Mouse (Mus musculus) intestine, postnatal 0 days (tissue): ENCODE data around the gene Tgfb2. TPM values are rescaled to one million over a fixed set of nuclear protein-coding genes. Genes with fewer than 3 reads are reported as not detected.

ENCODE experiments used
- ATAC-seq: fragments of 200-750 bp; cut with Nextera tagmentation; 2 replicates; pipeline ENCODE4 v1.8.0; 2017; ENCODE audit warnings: mild to moderate bottlenecking, moderate TSS enrichment, moderate library complexity
- H3K27ac ChIP-seq: fragments of 300-500 bp; sonication (generic); 2 replicates; pipeline ENCODE4 v1.5.1; 2014; ENCODE audit warnings: mild to moderate bottlenecking, low read depth, low read length, moderate library complexity
- H3K27me3 ChIP-seq: fragments of 300-500 bp; sonication (generic); replicated peaks from 2 replicates; pipeline ENCODE4 v1.6.1; 2014; ENCODE audit warnings: low read length, mixed read lengths; ENCODE audit not compliant: control insufficient read depth, insufficient read depth
- H3K36me3 ChIP-seq: fragments of 300-500 bp; sonication (generic); 2 replicates; pipeline ENCODE4 v1.6.1; 2014; ENCODE audit warnings: mild to moderate bottlenecking, moderate library complexity; ENCODE audit not compliant: control insufficient read depth, insufficient read depth
- H3K4me1 ChIP-seq: fragments of 300-500 bp; sonication (generic); replicated peaks from 2 replicates; pipeline ENCODE4 v1.6.1; 2014; ENCODE audit warnings: antibody characterized with exemption, low read length, mixed read lengths; ENCODE audit not compliant: control insufficient read depth, insufficient read depth
- H3K4me2 ChIP-seq: fragments of 300-500 bp; sonication (generic); replicated peaks from 2 replicates; pipeline ENCODE4 v1.6.1; 2014; ENCODE audit warnings: low read depth, mild to moderate bottlenecking, moderate library complexity
- H3K4me3 ChIP-seq: fragments of 300-500 bp; sonication (generic); 2 replicates; pipeline ENCODE4 v1.5.1; 2014; ENCODE audit warnings: low read depth, low read length
- H3K9ac ChIP-seq: fragments of 300-500 bp; sonication (generic); 2 replicates; pipeline ENCODE4 v1.6.1; 2014; ENCODE audit warnings: mild to moderate bottlenecking, low read depth, low read length
- H3K9me3 ChIP-seq: fragments of 300-500 bp; sonication (generic); 2 replicates; pipeline ENCODE4 v1.6.1; 2016; ENCODE audit warnings: mixed run types; ENCODE audit not compliant: control insufficient read depth
- CTCF ChIP-seq: sonication (generic); IDR thresholded peaks from 2 replicates; pipeline ENCODE4 v1.5.1; 2016; ENCODE audit warnings: low read depth, mild to moderate bottlenecking, control low read depth, antibody characterized with exemption, moderate library complexity
- WGBS: fragments of 180-500 bp; shearing (Covaris S2); extraction: QIAGEN DNeasy Blood & Tissue Kit; methylation state at CpG from one replicate; pipeline ENCODE4 v1.1.7; 2014; 5-methylcytosine and 5-hydroxymethylcytosine counted together
- polyA plus RNA-seq: library from polyadenylated mRNA; unstranded; fragments of >200 nt; fragmentation: Nextera tagmentation; extraction: Ambion mirVana; gene quantifications from 2 replicates; pipeline ENCODE4 v1.2.1, GENCODE M21; 2015

Tgfb2 gene
- polyA plus RNA-seq, 1 experiment from 2014 or later = 7.1 TPM

GRCm38 (mm10) chr1:186676199-186676598 lies 29.6 kb downstream of the Tgfb2 start:
- no peak overlapping the region for H3K27ac ChIP-seq
- H3K9ac ChIP-seq = no peak overlapping the region
- WGBS = 75% methylated on average over 5 of the region's 5 CpGs
- H3K9me3 ChIP-seq = no peaks in the 10 kb centered on the region
- H3K4me3 ChIP-seq = no peak overlapping the region
- no peaks in the 10 kb centered on the region for H3K27me3 ChIP-seq
- no peak for ATAC-seq
- no peaks in the 10 kb centered on the region for H3K36me3 ChIP-seq
- H3K4me1 ChIP-seq = no peaks in the 10 kb centered on the region
- TF ChIP-seq CTCF = no peak
- no peak overlapping the region for H3K4me2 ChIP-seq

DNA sequence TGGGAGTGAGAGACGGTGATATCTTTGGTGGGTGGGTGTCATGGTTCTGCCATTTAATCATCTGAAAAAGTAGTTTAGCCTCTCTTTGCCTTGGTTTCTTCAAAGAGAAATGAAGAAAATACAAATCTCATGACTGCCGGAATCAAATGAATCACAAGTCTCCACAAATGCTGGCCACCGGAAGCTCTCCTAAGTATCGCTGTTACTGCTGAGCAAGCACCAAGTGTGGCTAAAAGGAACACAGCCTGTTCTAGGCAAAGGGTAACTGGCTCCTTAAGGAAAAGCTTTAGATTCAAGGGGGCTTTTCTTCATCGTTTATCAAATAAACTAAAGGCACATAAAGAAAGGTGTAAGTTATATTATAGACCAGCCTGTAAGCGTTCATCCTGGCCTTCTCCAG lies 30.5 kb downstream of the Tgfb2 start:
- 82% methylated on average over 6 of the region's 6 CpGs for WGBS
- H3K36me3 ChIP-seq = no peaks in the 10 kb centered on the region
- no peak for ATAC-seq
- H3K4me3 ChIP-seq = no peak overlapping the region
- H3K4me1 ChIP-seq = no peaks in the 10 kb centered on the region
- no peak for TF ChIP-seq CTCF
- H3K9me3 ChIP-seq = no peaks in the 10 kb centered on the region
- no peak overlapping the region for H3K27ac ChIP-seq
- no peak overlapping the region for H3K9ac ChIP-seq
- no peaks in the 10 kb centered on the region for H3K27me3 ChIP-seq
- no peak overlapping the region for H3K4me2 ChIP-seq

DNA sequence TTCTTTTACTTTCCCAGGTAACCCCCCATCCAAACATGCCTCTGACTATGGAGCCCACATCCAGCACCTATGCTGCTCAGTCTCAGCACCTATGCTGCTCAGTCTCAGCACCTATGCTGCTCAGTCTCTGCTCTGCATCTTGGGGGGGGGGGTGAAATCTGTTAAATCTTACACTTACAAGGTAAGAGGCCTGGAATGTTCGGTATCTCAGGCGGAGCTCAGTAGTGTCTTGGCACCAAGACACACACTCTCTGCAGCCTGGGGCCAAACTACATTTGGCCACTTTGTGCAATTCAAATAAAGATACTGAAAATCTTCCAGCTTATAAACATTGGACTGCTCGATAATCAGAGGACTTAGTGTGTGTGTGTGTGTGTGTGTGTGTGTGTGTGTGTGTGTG lies 31.2 kb downstream of the Tgfb2 start:
- 56% methylated on average over 3 of the region's 3 CpGs for whole genome bisulfite sequencing
- H3K9me3 ChIP-seq = no peaks in the 10 kb centered on the region
- TF ChIP-seq CTCF = no peak

GRCm38 (mm10) chr1:186673166-186673565 lies 32.6 kb downstream of the Tgfb2 start:
- Histone ChIP-seq H3K9me3 (no peaks in the 10 kb centered on the region), H3K4me1 (no peaks in the 10 kb centered on the region), H3K27me3 (no peaks in the 10 kb centered on the region), H3K36me3 (no peaks in the 10 kb centered on the region), H3K9ac (no peak overlapping the region), H3K4me2 (no peak overlapping the region), H3K4me3 (no peak overlapping the region), H3K27ac (no peak overlapping the region)
- WGBS = 85% methylated on average over 4 of the region's 4 CpGs
- no peak for TF ChIP-seq CTCF
- ATAC-seq = no peak

More for the DNA sequence above, 31.2 kb downstream of the Tgfb2 start:
- Histone ChIP-seq H3K4me1 (no peaks in the 10 kb centered on the region), H3K36me3 (no peaks in the 10 kb centered on the region), H3K4me3 (no peak overlapping the region), H3K27me3 (no peaks in the 10 kb centered on the region), H3K9ac (no peak overlapping the region), H3K27ac (no peak overlapping the region), H3K4me2 (no peak overlapping the region)
- ATAC-seq = no peak

- Histone ChIP-seq H3K27ac (no peak overlapping the region), H3K36me3 (no peaks in the 10 kb centered on the region), H3K4me3 (no peak overlapping the region), H3K27me3 (no peaks in the 10 kb centered on the region), H3K4me1 (no peaks in the 10 kb centered on the region), H3K9ac (no peak overlapping the region), H3K4me2 (no peak overlapping the region), H3K9me3 (no peaks in the 10 kb centered on the region)
- ATAC-seq = no peak
- no peak for TF ChIP-seq CTCF
- whole genome bisulfite sequencing = 65% methylated on average over 11 of the region's 11 CpGs
Measured at GRCm38 (mm10) chr1:186663412-186663811, 42.4 kb downstream of the Tgfb2 start.

GRCm38 (mm10) chr1:186662996-186663395 lies 42.8 kb downstream of the Tgfb2 start:
- 72% methylated on average over 10 of the region's 10 CpGs for WGBS
- H3K4me3 ChIP-seq = no peak overlapping the region
- TF ChIP-seq CTCF = no peak

More at GRCm38 (mm10) chr1:186662996-186663395, 42.8 kb downstream of the Tgfb2 start:
- Histone ChIP-seq H3K27ac (no peak overlapping the region), H3K4me1 (no peaks in the 10 kb centered on the region), H3K27me3 (no peaks in the 10 kb centered on the region), H3K9ac (no peak overlapping the region), H3K9me3 (no peaks in the 10 kb centered on the region), H3K36me3 (no peaks in the 10 kb centered on the region), H3K4me2 (no peak overlapping the region)
- no peak for ATAC-seq
